Mouse (Mus musculus) heart, adult 2 months (tissue): ENCODE measurements around the gene Sidt1.

Source experiments
- CTCF ChIP-seq: fragments of 200-600 bp; IDR thresholded peaks from 2 replicates; pipeline ENCODE4 v1.8.1; 2022; ENCODE audit warnings: antibody characterized with exemption, mild to moderate bottlenecking, moderate library complexity
- EP300 ChIP-seq: fragments of 200-500 bp; IDR thresholded peaks from 2 replicates; pipeline ENCODE4 v1.6.1; 2011; ENCODE audit warnings: low read depth, low read length, control low read depth; ENCODE audit not compliant: insufficient read depth
- POLR2A ChIP-seq: fragments of 200-500 bp; IDR thresholded peaks from 2 replicates; pipeline ENCODE4 v1.6.1; 2011; ENCODE audit warnings: mild to moderate bottlenecking, low read depth, low read length, control low read depth; ENCODE audit not compliant: insufficient read depth

- no peak for TF ChIP-seq POLR2A
- no peak for TF ChIP-seq CTCF
- no peak for TF ChIP-seq EP300
Observed at GRCm38 (mm10) chr16:44237836-44238235, 95.2 kb downstream of the Sidt1 start.
